Mouse (Mus musculus): Measurements from ENCODE around the gene Triobp. TPM values are rescaled to one million over a fixed set of nuclear protein-coding genes. Genes with fewer than 3 reads are reported as not detected.

Triobp gene
- 100 to 1,000 TPM in 1 of 2 experiments, 10 to 100 TPM in 1; 96.9 to 112 TPM for total RNA-seq (2021)
- long read RNA-seq, experiment 1, transcript Triobp-201 (14 exons, 2,570 nt) = major isoform, 127 of 162 reads
- long read RNA-seq, experiment 1, transcript Triobp-211 (5 exons, 676 nt) = minor isoform, 6 of 162 reads
- long read RNA-seq, experiment 1, partial matches to known transcripts = 15 of 162 reads
- long read RNA-seq, experiment 1, other reads (novel, unspliced or antisense) = 14 of 162 reads
- long read RNA-seq, experiment 2, transcript Triobp-201 (14 exons, 2,570 nt) = major isoform, 188 of 245 reads
- long read RNA-seq, experiment 2, partial matches to known transcripts = 37 of 245 reads
- long read RNA-seq, experiment 2, other reads (novel, unspliced or antisense) = 16 of 245 reads

DNA sequence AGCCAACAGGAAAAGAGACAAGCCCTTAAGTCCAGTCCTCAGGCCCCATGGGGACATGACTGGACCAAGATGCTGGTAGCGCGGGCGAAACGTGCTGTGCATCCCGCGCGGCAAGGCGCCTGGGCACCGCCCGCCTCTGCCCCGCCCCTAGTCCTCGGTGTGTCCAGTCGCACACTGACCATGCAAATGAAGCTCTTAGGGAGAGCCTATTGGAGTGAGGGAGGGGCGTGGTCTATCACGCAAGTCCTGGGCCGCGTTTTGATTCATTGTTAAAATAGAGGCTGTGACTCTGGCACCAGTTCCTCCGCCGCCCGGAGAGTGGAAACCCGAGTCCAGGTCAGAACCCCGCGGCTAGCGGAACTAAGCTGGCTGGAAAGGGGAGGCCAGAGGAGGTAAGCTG, at the start of gene Triobp:
TSS of gene Triobp (plus strand) at position 68 of the 400 bp plus-strand sequence.
- DNase-seq (ENCODE audit: low spot score in 2 of 2) = peak; percentile 50 to 68

DNA sequence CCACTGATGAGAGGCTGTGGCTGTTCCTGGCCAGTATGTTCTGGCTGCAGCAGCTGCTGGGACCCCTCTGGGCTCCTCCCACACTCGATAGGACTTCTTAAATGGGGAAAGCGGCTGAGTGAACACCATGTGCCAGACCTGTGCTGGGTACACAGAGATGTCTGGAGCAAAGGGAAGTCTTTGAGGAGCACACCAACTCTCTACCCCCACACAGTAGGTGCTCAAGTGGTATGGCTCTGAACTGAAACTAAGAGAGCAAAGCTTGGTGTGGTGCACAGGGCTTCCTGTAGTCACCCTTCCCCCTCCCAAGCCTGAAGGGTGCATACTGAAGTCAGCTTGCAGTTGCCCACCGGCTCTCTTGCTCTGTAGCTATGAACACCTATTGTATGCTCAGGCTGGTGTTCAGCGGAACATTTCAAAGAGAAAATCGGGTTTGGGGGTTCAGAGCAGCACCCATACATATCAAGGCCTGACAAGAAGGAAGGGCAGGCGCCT, 49.0 kb upstream of the Triobp start:
- DNase-seq (ENCODE audit: low spot score in 2 of 2) = no peak

DNA sequence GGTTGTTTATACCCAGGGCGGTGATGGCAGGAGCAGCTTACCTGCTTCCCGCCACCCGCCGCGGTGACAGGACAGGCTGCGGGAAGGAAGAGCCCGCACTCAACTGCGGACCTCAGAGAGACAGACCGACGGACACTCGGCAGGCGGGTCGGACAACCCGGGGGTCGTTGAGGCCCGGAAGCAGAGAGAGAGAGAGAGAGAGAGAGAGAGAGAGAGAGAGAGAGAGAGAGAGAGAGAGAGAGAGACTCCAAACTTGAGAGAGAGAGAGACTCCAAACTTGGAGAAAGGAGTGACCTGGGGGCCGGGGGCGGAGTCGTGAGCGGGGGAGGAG, 48.1 kb upstream of the Triobp start, which contains the start of gene Gm49510:
TSS of gene Gm49510 (plus strand) at position 259 of the 331 bp plus-strand sequence.
- no peak for DNase-seq (ENCODE audit: low spot score in 2 of 2)

DNA sequence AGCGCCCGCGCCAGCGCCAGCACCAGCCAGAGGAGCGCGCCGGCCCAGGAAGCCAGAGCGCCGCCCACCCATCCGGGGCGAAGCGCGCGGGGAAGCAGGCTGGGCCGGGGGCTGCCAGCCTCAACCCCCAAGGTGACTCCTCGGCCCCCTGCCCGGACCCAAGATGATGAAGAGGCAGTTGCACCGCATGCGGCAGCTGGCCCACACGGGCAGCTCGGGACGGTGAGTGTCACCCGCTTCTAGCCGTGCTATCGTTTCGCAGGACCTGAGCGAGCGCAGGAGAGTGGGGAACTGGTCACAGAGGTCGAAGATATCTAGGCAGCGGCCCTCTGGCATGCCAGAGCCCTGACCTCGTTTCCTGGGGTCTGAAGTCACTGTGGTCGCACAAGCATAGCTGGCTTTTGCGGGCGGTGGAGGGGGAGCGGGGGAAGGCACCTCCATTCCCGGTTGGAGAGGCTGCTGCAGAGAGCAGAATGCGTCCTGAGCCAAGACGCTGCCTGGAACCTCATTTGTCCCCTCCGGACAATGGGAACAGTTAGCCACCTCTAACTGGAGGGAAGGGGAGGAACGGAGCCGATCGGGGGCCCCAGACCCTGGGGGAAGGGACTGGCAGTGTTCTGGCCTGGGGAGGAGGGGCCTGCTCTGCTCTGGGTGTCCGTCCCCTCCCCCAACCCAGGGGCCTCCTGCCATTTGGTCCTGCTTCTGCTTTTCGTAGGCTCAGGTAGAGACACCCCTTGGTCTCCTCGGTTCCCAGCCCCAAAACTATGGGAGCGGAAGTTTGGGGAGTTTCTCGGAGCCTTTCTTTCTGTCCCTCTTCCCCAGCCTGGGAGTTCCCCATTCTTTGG, 47.6 kb upstream of the Triobp start, which contains the start of gene Sh3bp1:
TSS of gene Sh3bp1 (plus strand) at position 29 of the 845 bp plus-strand sequence.
- DNase-seq (ENCODE audit: low spot score in 2 of 2) = peak in 1 of 2 experiments; percentile 30

DNA sequence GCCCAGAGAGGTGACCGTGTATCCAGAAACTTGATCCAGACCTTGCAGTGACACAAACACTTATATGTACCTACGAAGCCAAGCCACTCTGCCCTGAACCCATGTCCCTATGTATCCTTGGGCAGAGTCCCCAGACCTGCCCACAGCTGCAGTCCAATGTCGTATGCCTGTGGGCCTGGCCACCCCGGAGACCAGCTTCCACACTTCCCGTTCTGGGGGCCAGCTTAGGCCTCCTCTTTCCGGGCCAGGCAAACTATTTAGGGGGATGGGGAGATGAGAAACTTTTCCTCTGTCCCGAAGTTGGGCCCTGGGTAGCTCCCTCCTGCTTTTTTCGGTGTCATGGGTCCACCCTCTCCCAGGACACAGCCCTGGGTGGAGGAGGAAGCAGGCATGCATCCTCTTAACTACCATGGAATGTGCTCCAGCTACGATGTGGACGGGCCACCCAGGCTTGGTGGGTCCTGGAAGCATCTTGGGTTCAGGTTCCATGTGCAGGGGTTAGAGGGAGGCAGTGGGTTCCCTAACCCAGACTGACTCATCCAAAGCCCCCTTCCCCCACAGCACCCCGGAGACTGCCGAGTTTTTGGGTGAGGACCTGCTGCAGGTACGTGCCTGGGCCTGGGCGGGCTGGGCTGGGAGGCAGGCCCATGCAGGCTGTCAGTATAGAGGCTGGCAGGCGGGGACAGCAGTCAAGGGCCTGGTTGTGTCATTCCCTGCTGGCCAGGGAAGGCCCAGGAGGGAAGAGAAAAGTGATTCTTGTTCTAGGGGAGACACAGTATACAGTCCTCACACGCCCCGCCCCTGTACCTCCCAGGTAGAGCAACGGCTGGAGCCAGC, 46.7 kb upstream of the Triobp start:
- no peak for DNase-seq (ENCODE audit: low spot score in 2 of 2)

DNA sequence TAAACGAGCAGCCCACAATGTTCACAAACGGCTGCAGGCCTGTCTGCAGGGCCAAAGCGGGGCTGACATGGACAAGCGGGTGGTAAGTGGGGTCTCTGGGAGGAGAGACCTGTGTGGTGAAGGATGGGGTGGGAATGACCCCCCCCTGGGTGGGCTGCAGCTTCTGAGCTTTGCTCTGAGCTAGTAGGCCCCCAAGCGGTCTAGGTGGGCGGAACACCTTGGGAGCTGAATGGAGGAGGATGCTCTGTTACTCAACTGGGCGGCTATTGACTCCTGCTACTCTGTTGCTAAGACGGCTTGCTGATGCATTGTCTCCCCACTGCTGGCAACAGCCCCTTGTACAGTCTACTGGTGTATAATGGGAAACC, 46.1 kb upstream of the Triobp start:
- no peak for DNase-seq (ENCODE audit: low spot score in 2 of 2)

DNA sequence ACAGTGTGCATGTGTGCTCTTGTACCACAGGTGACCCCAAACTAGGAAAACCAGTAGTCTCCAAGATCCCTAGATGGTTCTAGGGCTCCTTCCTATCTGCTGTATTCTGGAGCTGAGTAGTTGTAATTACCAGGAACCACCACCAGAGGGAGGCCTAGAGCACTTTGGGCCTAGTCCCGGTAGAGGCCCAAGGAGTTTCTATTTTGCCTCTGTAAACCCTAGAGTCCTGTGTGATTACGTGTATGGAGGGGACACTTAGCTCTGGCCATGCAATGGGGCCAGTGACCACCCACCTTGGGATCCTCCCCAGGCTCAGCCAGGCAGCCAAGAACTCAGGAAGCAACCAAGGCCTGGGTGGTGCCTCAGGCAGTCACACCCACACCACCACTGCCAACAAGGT, 44.3 kb upstream of the Triobp start:
- DNase-seq (ENCODE audit: low spot score in 2 of 2) = peak in 1 of 2 experiments; percentile 71

DNA sequence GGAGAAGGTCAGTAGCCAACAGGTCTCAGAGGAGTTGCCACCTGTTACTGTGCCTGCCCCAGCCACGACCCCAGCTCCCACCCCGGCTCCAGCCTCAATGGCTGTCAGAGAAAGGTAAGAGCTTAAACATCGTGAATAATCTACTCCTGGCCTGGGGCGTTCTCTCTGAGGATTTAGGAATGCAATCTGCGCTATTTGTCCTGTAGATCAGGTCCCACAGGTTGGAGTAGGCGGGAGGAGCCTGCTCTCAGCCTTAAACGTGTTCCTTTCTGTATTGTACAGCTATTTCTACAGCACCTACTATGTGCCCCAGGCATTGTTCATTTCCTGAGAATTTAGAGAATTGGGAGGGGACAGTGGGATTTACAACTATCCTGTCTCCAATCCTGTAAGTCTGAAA, 39.1 kb upstream of the Triobp start:
- DNase-seq (ENCODE audit: low spot score in 2 of 2) = no peak

DNA sequence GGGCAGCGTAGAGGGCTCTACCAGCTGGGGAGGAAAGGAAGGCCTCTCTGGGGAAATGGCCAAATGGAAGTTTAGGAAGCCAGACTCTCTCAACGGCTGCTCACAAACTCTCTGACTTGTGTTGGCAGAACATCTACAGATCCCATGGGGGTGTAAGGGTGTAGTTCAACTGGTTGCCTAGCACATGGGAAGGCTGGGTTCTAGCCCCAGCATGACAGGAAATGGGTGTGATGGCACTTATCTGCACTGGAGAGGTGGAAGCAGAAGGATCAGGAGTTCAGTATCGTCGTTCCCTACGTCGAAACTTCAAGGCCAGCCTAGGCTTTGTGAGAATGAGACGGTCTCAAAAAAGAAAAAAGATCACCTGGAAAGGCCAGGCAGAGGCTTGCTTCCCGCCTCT, 38.5 kb upstream of the Triobp start:
- DNase-seq (ENCODE audit: low spot score in 2 of 2) = no peak

DNA sequence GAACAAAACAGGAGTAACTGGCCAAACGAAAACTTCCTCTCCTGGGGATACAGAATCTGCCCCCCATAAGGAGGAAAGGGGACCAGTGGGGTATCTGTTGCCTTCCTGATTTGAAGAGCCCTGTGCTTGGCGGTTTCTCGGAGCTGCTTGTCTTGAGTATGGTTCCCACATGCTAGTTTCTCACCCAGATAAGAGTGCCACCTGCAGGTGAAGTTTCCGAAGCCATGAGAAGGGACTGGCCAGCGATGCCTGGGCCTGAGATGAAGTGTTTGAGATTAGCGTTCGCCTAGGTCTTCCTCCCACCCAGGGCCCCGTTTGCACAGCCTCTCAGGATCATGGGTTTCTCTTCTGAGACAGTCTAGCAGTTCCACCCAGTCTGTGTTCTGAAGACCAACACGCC, 35.5 kb upstream of the Triobp start:
- DNase-seq (ENCODE audit: low spot score in 2 of 2) = no peak

DNA sequence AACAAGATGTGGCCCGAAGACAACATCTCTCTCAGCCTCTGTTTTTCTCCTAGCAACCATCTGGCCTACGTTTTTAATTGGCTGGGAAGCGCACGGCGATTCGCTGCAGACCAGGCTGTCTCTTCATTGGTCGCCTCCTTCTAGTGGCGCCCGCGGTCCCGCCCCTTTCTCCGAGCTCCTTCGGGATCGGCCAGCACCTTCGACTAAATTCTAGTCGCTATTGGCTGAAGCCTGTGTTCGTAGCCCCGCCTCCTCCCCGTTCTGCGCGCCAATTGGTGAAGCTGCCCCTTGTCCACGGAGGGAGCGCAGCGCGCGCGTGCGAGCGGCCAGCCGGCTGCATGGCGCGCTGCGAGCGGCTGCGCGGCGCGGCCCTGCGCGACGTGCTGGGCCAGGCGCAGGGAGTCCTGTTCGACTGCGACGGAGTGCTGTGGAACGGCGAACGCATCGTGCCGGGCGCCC, 33.9 kb upstream of the Triobp start, which contains the start of gene Pdxp:
TSS of gene Pdxp (plus strand) at position 288 of the 459 bp plus-strand sequence.
- peak; percentile 72 to 85 for DNase-seq (ENCODE audit: low spot score in 2 of 2)

DNA sequence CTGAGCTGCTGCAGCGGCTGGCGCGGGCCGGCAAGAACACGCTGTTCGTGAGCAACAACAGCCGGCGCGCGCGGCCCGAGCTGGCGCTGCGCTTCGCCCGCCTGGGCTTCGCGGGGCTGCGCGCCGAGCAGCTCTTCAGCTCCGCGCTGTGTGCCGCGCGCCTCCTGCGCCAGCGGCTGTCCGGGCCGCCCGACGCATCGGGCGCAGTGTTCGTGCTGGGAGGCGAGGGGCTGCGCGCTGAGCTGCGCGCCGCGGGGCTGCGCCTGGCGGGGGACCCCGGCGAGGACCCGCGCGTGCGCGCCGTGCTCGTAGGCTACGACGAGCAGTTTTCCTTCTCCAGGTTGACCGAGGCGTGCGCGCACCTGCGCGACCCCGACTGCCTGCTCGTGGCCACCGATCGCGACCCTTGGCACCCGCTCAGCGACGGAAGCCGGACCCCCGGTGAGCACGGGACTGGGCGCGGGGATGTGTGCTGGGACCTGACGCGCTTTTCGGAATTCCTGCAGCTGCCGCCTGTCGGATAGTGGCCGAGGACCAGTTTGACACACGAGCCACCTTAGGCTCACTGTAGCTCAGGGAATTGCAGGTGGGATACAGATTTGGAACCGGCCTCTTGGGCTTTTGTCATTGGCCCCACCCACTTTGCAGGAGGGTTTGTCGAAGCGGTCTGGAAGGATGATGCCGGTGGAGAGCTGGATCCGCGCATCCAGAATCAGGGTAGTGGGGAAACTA, 33.3 kb upstream of the Triobp start:
- no peak for DNase-seq (ENCODE audit: low spot score in 2 of 2)

DNA sequence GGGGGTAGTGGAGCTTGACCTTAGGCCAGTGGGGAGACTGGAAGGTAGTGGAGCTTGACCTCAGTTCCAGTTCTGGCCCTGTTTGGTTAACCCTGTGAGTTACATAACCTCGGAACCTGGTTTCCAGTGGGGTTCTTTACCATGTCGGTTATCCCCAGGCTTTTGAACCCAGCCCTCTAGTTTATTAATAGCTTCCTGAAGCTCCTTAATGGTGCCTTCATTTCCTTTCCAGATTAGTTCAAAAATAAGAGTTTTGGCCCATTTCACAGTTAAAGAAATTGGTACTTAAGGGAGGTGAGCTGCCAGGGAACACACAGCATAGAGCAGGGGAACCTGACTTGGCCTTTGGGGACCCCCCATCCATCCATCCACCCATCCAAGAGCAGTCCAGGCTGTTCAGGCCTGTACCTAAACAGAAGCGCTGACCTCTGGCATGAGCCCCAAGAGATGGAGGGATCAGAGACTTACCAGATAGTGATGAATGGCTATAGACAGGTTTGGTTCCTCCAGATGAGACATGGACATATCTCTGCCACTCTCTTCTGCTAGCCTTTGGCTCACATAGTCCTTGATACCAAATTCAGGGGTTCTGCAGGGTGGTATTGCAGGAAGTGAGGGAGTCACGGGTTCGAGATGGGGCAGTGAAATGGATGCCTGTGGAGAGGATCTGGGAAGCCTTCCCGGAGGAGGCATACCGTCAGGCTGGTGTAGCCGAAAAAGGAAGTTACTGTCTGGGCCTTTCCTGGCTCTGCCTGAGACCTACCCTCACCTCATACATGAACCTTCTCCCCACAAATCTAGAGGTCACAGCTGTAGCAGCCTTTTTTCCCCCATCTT, 32.5 kb upstream of the Triobp start:
- no peak for DNase-seq (ENCODE audit: low spot score in 2 of 2)

DNA sequence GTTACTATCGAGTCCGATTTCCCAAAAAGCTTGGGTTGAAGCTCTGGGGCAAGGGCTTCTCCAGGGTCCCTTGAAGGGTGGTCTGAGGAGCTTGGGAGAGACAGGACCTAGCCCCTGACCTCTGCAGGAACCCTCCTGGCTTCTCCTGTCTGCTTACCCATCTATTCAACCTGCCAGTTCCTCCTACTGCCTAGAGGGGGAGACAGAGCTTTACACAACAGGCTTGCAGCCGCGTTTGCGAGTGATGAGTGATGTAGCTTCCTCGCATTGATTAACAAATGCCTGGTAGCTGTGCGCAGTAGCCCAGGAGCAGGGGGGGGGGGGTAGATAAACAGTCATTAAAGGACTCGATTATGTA, 31.9 kb upstream of the Triobp start:
- no peak for DNase-seq (ENCODE audit: low spot score in 2 of 2)

DNA sequence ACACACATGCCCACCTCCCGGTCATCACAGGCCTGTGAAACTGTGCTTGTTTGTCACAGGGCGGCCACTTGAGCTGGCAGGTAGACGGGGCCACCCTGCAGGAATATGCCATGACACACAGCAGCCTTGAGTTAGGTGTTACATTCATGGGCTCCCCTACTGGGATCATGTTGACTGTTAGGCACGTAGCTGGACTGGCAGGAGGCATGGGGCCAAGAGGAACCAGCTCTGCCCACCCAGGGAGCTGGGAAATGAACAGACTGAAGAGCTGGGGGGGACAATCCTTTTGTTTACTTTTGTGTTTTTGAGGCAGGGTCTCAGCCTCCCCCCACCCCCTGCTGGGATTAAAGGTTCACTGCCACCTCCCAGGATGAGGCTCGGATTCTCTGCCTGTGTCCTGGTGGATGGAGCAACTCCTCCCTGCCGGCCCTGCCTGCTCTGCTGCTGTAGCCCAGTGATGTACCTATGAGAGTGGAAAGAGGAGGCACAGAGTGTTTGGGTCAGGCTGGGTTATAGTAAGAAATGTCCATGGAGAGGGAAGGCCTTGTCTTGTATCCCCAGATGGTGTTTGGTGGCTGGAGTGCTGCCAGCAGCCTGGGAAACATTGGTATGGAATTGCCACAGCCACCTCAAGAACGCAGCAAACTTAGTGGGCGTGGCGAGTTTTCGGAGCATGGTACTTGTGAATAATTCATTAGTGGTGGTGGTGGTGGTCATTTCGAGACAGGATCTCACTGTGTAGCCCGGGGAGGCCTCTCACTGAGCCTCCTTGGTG, 31.3 kb upstream of the Triobp start:
- no peak for DNase-seq (ENCODE audit: low spot score in 2 of 2)

DNA sequence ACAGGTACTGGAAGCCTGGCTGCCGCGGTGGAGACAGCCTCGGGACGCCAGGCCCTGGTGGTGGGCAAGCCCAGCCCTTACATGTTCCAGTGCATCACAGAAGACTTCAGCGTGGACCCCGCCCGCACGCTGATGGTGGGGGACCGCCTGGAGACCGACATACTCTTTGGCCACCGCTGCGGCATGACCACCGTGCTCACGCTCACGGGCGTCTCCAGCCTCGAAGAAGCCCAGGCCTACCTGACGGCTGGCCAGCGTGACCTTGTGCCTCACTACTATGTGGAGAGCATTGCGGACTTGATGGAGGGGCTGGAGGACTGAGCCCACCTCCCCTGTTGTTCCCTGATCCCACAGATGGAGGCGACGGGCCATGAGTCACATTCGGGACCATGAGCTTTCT, 29.4 kb upstream of the Triobp start:
- no peak for DNase-seq (ENCODE audit: low spot score in 2 of 2)

DNA sequence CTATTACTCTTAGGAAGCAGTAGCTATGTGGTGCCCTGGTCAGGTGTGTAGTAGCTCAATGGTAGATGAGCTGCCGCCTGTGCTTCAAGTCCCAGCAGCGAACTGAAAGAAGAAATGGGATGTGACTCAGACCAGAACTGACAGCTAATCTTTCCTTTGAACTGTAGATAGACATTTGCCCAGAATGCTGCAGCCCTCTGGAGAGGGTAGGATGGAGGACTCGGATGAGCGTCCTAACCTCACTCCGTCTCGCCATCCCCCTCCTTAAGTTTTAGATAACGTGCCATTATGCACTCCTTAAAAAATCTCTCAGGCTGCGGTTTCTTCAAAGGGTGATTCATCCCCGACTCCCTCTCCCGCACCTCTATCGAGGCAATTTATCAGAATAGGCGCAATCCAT, 27.6 kb upstream of the Triobp start:
- DNase-seq (ENCODE audit: low spot score in 2 of 2) = no peak

DNA sequence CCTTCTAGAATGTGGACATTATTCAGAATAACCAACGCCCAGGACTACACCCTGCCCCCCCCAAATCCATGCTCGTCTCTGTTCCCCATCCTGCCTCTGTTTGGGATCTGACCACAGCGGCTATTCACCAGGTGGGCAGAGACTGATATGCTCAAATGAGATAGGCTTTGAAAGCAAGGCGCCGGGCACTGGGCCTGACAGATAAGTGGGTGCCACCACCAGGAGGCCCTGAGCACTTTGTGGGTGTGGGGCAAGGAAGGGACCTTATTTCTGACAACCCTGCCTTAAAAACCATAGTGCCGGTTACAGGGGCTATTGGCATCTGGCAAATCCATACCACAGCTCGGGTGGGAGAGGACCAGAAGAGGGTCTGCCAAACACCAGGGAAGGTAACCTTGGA, 24.8 kb upstream of the Triobp start:
- no peak for DNase-seq (ENCODE audit: low spot score in 2 of 2)

DNA sequence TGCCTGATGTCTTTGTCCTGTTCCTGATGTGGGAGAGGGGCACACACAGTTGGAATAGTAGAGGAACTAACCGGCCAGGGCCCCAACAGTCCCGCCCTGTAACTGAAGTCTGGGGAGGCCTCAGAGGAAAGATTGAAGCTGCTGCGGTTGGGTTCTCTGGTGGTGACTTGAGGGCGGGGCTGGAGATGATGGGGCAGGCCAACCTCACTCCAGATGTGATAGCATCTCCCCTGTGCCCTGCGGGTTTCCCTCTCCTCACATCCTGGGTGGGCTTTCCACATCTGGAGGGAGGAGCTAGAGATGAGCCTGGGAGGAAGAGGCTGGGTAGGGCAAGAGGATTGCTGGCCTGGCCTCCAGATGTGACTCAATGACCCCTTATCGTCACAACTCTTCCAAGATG, 23.9 kb upstream of the Triobp start:
- no peak for DNase-seq (ENCODE audit: low spot score in 2 of 2)

Measured in adrenal gland, postnatal 4 days (tissue).